Mouse (Mus musculus) liver, embryonic 14.5 days (tissue): ENCODE results near the gene Tmem151b.

Source experiments
- CTCF ChIP-seq: IDR thresholded peaks from 2 replicates; pipeline ENCODE4 v1.5.1; 2016; ENCODE audit warnings: antibody characterized with exemption, low read depth, control low read depth
- EP300 ChIP-seq: IDR thresholded peaks from 2 replicates; pipeline ENCODE4 v1.6.1; 2016; ENCODE audit warnings: antibody characterized with exemption, low read depth

DNA sequence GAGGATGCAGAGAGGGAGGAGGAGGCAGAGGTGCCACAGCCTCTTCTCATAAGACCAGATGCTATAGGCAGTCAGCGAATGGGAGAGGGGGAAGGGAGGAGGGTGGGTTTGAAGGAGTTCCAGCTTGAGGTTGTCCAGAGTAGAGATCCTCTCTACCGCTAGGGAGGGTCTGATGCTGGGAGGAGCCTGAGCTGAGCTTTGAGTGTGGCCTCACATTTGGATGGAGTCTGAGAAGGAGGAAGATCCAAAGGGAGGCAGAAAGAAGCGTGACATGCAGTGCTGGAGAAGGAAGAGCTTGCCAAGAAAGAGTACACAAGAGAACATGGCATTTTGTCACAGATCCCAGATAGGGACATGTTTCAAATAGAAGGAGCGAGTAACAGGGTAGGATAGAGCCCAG, 11.1 kb downstream of the Tmem151b start:
- no peak for TF ChIP-seq CTCF
- no peak for TF ChIP-seq EP300
